Mouse (Mus musculus) activated CD4-positive, CD25-positive, alpha-beta regulatory T cell, adult 4 months (primary cell): ENCODE results near the gene Hoxa9. TPM values are rescaled to one million over a fixed set of nuclear protein-coding genes. Genes with fewer than 3 reads are reported as not detected.

Source experiments
- ATAC-seq: one replicate; pipeline ENCODE4 v1.8.0; 2017
- polyA plus RNA-seq, 2 experiments: library from polyadenylated mRNA; unstranded; fragments of 100-300 nt; shearing (Covaris generic); gene quantifications; one replicate each; pipeline ENCODE4 v1.2.1; 2017

Gene Hoxa9
- polyA plus RNA-seq, 2 experiments from 2014 or later: 0.11 TPM; not detected in 1

DNA sequence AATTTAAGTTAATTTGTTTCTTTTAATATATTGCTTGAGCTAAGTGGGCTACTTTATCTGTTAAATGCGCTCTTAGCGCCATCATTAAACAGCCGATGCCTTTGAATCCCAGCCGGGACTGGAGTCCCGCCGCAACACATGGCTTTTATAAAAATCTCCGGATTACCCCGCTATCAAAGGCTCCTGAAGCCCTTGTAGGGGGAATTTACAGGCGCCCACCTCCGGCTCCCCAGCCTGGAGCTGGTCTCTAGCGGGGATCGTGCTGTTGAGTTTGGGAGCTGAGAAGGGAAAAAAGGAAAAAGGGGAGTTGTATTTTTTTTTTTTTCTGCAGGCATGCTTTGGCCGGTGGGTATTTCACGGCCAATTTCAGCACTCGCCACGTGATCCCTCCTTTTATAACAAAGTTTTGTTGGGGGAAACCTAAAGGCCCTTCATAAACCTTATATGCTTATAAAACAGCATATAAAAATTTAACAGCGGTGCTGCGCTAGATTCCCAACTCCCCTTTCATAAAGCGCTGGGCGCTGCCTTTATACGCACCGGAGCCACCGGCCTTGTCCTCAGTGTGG is 13.7 kb upstream of the Hoxa9 start:
- no peak for ATAC-seq

DNA sequence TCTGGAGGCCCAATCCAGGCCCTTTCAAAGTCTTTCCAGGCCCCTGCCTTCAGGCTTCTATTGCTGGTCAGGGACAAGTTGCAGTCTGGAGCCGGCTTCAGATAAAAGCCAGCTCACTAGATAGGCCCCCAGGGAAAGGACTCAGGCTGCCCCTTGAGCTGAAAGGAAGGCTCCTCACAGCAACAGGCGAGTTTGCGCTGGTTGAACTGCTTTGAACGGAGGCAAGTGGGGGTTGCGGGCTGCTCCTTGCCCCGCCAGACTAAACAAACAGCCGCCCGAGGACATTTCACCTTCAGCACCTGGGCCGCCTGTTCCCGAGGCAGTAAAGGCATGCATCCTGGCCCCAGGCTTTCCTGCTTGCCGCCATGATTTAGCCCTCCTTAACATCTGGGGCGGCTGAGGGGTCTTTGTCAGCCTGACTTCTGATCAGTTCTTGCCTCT is 12.8 kb upstream of the Hoxa9 start:
- ATAC-seq: no peak

DNA sequence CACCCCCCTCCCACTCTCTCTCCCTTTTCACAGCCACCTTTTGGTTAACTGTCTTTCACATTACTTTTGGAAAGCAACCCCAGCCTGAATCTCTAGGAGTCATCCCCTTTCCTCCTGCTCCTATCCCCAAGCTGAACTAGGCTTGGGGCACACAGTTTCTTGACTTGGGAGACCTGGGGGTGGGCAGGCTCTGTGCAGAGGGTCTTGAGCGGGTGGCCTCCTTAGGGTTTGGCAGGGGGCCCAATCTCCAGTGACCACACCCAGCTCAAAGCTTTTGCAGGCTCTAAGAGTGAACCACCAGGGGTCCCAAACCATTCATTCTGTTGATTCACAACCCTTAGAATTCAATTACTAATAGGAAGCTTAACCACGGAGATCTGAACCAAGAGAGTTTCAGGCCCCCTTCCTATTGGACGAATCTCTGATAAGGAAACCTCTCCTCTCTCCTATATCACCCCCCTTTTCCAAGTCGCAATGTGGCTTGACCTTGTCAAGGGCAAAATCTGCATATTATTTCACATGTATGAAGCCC is 12.0 kb upstream of the Hoxa9 start:
- no peak for ATAC-seq

DNA sequence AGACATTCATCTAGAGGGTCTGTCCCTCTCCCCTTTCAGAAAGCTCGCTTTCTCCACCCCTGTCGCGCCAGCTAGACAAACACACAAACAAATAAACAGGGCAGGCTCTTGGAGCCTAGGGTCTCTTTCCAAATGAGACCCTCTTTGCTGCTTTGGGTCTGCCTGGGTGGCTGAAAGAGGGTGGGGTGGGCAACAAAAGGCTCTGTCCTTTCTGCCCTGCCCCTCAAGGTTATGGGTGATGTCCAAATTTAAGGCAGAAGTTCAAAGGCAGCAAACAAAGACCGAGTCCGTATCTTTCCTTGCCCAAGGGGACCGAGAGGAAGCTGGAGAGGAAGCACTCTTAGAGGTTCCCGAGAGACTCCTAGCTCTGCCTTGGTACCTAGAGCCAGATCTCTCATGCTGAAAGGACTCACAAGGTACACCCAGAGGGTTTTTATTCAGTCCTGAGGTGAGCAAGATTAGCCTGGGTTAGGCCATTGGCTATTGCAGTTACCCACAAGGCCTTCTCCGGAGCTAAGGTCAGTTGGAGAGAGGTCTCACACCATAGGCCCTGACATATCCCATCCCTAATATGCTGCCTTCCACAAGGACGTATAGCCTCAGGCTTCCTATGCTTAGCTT is 10.2 kb upstream of the Hoxa9 start:
- ATAC-seq: no peak

DNA sequence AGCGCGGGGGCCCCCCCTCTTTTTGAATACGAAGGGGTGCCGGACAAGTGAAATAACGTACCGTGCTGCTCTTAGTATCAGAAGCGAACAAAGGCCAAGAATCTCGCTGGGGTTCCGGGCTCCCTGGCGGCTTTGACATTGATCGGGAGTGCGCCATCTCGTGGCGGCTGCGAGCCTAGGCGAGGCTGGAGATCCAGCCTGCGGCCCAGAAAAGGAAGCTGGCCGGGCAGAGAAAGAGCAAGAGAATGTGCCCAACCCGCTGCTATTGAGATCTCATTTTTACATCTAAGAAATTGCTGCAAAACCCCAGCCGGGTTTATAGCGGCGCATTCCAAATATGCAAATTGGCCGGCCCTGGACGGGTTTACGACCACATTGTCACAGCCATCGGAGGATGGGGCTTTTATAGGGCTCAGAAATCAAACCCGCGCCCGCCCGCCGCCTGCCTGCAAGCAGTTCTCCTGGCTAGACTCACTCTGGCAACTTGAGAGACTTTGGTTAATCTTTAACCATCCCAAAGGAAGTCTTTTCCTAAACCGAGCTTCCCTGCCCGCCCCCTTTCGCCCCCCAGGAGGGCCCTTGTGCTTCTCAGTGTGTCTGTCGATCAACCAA is 9.6 kb upstream of the Hoxa9 start, which contains the start of gene Hoxa10:
Hoxa10 (minus strand) TSS at position 466 of the 612 bp plus-strand sequence.
- peak; percentile 79 for ATAC-seq

DNA sequence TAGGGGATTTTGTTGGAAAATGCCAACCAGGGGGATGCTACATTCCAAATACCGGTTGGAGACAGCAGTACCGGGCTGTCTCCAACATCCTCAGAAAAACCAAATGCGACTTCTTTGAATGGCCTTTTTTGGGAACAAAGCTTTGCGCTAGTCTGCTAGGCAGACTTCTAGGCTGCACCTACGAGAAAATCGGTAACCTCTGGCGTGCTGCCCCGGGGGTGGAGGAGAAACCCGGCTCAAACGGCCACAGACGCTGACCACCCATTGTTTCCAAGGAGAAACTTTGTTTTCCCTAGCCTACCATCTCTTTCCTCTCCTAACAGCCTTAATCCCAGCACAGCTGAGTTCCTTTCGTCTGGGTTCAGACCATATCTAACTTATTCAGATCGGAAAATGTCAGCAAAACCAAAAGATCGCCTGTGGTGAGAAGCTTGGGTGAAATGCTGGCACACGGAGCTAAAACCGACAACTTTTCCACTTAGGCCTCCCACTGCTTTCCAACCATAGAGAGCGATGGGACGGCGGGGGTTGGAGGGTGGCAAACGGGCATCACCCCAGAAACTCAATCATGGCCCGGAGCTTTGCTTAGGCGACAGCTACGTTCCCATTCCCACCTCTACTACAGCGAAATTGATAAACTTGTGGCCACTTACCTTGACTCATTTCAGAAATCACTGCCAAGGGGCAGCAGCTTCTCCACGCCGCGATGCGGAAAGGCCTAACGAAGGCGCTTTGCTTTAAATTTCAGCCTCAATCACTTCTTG is 8.9 kb upstream of the Hoxa9 start:
- ATAC-seq: peak; percentile 7

DNA sequence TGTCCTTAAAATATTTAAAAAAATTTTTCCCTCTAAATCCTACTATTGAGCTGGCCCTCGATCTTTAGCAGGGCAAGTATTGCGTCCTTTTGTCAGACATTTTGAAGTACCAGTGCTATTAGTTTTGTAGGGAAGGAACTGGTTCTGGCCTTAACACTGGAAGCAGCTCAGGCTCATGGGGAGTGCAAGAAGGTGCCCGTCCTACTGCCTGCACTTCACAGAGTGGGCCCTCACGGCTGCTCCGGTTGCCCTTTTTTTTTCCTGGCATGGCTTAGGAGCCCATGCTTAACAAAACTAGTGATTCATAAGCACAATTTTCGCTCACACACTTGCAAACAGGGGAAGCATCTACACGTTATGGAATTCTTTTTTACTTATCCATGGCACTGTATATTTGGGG is 8.1 kb upstream of the Hoxa9 start:
- ATAC-seq: no peak

DNA sequence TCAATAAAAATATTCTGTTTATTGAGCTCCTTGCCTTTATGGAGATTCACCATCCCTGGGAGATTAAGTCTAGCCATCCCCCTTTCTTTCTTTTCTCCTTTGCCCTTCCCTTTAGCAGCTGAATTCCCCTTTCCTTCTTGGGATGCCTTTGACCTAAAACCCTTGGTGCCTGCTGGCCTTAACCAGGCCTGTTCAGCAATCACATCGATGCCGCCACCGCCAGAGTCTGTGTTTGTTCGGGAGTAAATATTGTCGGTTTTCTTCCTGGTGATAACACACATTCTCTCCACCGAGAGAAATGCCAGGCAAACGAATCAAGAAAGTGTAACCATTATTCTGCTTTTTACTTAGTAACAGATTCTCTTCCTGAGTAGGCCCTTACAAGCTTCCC is 7.3 kb upstream of the Hoxa9 start:
- ATAC-seq: no peak

DNA sequence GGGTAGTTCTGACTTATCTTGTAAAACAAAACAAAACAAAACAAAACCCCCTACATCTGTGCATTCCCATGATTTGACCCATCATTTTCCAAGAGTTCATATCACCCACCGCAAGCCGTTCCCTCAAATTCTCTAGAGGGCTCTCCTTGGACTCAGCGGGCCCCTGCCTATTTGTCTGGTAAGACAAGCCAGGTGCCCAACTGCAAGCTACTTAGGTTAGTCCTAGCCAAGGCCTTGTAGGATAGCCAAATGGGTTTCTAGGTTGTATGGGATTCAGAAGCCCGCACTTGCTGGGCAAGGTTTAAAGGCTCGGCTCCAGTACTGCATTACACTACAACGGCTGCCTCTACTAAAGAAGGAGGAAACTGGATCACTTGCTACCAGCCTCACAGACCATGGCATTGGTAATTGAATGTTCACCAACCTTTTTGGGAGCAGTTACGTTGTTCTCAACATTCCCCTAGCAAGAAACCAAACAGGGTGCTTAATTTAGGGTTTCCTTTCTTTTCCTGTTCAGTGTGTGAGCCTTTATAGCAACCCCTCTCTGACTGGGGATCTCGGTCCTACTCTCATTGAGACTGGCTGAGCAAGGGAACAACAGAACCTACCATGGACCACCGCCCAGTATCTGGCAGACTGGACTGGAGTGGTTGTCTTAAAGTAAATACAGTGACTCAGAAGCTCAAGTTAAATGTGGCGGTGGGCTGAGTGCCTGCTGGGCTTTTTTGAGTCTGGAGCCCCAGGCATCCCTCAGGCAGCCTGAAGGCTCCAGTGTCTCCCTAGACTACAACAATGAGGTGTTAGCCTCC is 6.7 kb upstream of the Hoxa9 start:
- no peak for ATAC-seq

DNA sequence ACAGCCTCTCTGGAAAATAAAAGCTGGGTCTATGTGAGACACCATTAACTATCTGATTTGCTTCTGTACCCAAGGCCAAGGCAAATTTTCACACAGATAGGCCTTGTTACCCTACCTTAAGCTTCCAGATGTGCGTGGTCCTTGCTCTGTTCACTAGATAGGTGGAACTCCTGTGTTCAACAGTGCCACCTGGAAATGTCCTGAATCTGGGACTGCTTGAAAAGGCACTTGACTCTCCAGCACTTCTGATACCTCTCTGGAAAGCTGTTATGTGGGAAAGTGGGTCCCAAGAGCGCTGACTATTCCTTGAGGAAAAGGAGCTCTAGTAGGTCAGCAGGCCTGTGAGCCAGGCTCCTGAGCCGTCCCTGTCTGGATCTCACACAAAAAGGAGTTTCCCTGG is 5.9 kb upstream of the Hoxa9 start:
- no peak for ATAC-seq

DNA sequence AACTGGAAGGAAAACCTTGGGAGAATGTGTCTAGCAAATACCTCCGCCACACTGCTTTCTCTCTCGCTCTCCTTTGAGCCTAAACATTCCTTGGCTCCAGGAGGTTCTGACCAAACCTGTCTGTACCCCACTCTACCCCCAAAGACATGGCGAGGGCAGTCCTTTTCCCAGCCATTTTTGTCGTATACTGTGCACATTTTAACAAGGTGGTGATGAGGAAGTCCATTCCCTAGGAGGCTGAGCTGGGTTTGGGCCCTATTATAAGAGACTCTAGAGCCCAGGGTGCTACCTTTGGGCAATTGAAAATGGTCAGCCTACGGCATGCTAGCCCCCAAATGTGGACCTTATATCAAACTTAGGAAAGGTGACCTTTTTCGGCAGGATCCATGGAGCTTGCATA is 5.0 kb upstream of the Hoxa9 start:
- ATAC-seq: no peak

DNA sequence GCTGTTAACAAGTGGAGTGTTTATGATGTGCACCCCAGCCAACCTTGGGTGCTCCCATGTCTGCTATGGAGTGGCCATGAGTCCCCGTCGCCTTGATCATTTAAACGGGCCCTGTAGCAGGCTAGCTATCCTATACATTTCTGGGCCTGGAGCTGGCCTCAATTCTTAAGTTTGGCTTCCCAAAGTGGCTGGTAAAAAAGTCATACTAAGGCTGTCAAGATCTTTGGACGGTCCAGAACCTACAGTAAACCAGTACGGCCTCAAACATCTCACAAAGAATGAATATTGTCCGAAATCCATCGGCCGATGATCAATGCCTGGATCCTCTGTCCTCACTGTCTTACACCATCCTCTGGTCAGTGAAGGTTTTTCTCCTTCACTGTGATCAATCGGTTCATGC is 4.4 kb upstream of the Hoxa9 start:
- ATAC-seq: no peak

DNA sequence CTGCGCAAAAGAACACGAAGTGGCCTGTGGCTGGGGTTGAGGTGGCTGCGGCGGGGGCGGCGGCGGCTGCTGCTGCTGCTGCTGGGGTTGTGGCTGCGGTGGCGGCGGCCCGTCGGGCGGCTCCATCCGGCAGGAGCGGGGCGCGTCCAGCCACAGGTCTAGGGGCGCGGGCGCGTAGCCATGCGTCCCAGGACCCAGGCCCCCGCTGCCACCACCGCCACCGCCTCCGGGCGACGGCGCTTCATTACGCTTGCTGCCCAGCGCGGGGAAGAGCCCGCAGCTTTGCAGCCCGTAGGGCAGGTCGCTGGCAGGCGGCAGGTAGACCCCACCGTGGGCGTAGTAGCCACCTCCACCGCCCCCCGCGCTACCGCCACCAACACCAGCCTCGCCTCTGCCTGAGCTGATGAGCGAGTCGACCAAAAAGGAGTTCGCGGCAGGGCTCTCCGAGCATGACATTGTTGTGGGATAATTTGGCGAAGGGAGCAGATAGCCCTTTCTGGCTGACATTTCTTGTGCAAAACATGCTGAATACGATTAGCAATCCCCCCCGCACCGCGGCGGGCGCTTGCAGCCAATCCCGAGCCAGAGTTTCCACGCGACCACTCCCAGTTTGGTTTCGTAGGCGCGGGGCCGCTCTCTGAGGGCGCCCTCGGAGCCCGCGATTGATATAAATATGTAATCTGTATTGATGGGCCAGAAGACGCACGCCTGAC is 3.7 kb upstream of the Hoxa9 start:
- no peak for ATAC-seq

DNA sequence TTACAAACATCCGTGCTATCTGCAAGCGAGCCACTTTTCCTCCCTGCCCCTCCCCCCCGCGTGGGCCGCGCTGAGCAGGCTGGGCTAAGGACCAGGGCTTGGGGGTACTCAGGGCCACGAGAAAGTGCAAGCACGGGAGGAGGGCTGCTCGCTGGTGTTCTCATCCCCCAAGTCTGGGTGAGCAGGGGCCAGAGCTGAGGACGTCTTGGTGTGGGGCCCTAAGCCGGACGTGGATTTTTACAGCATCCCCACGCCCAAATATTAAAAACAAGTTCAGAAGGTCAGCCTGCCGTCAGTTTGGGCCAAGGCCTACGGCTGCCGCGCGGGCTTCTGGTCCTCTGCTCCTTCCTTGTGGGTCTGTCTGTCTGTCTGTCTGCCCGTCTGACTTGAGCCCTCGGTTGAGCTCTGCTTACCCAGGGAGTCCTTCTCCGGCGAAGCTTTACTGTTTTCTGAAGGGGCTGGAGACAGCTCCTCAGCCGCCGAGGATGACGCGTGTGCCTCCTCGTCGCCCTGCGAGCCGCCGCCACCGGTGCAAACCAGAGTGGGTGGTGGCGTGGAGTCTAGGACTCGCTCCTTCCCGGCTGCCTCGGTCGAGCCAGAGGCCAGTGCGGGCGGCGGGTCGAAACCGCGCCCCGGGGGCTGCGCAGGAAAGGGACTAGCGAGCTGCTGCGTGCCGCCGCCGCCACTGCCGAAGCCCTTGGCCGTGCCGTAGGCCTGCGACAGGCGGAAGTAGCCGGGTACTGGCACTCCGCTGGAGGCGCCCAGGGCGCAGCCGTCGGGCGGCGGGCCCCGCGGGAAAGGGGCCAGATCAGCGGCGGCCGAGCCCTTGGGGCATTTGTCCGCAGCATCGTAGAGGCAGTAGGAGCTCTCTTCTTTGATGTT is 2.9 kb upstream of the Hoxa9 start:
- no peak for ATAC-seq

DNA sequence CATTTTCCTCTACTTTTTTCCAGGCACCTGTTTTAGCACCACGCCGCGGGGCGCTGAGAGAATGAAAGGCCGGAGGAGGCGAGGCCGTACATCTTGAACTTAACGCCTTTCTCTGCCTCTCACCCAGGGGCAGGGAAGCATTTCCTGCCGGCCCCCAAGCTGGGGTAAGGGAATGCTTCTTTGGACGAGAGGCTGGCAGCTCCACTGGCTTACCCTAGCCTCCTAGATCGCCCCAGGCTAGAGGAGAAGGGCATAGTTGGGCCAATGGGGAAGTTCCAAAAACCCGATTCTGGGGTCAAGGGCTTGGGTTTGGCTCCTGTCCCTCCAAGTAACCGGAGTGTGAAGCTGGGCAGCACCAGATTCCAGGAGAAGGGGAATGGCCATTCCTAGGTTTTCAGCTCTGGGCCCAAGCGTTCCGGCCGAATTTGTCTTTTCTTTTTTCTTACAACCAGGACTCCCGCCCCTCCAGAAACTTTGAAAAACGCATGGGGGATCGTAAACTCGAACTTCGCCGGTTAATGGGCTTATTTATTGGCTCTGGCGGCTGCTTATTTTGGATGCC is 2.2 kb upstream of the Hoxa9 start:
- ATAC-seq: no peak

DNA sequence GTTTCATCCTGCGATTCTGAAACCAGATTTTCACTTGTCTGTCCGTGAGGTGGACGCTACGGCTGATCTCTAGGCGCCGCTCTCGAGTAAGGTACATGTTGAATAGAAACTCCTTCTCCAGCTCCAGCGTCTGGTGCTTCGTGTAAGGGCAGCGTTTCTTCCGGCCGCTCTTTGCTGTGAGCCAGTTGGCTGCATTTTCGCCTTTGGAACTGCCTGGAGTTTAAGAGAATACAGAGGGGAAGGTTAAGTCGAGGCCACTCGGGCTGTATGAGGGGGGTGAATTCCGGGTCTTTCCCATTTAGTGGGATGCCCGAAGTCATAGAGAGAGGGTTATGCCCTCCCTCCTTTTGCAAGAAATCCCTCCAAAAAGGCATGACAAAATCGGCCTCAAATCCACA is 1.7 kb upstream of the Hoxa9 start:
- no peak for ATAC-seq

DNA sequence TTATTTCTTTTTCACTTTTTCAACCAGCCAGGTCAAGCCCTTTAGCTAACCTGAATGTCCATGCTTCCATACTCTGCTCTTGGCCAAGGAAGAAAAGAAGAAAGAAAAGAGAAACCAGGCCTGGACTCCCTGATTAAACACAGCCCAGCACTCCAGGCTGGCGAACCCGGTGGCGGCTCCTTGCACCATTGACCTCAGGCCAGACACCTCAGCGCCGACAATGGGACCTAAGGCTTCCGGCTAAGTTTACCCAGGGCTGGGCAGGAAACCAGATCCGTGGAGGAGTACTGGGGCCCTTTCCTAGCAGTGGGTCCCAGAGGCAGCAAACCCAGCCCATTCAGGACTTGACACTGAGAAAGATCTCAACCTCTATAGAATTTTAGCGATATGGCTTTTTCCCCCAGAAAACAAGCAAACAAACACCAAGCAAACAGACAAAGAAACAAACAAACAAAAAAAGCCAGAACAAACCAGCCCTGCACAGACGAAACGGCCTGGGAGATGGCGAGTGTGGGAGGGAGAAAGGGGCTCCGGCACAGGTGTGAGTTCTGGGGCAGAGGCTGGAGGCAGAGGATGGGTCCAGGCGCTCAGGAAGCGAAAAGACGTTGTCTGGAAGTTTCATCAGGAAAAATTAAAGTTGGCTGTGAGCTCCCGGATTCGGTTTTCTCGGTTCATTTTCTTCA is 1.1 kb upstream of the Hoxa9 start:
- no peak for ATAC-seq

DNA sequence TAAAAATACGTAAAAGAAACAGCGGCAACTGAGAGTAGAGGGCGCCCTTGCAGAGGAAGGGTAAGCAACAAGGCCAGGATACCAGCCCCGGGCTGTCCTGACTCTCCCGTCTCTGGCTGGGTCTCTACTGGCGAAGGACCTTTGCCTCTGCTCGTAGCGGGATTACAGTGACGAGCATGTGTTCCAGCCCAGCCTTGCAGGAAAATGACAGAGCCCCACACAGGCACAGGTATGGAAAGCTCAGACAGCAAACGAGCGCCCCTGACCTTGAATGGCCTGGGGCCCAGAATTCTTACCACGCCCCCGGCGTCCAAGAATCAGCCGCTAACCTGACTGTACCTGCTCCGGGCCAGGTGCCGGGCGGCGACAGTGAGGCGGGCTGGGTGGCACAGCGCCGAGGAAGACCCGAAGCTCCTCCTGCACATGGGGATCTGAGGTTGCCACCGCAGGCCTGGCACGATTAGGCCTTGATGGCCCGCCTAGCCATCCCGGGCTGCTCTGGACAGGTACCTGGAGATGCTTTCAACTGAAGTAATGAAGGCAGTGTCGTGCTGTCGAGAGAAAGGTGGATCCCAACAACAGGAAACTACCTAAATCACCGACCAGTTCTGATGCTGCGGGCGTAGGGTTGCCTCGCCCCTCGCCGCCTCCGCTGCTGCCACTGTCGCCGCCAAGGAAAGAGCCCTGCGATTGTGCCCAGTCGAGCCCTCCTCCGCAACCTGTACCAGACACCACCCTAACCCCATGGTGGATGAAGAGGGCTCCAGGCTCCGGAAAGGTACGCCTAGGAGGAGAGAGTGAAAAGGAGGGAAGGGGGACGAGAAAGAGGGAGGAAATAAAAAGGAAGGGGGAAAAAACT is 1.1 kb downstream of the Hoxa9 start:
- ATAC-seq: peak; percentile 40
